Mouse (Mus musculus) adrenal gland, postnatal 4 days (tissue): Measurements from ENCODE around the gene Gm49388. TPM values are rescaled to one million over a fixed set of nuclear protein-coding genes. Genes with fewer than 3 reads are reported as not detected.
"Not testable (repeated sequence)": the region's sequence is repeated elsewhere in the genome, so short reads cannot be mapped to it uniquely, and the experiment has no call there.

Source experiments
- DNase-seq, 2 experiments: peaks; one replicate each; pipeline ENCODE4 v3.0.0; 2021 to 2022; ENCODE audit warnings: low spot score in 2 of 2, mixed read lengths in 2 of 2
- total RNA-seq, 2 experiments: library from RNA; stranded (reverse); gene quantifications; 2 replicates each; pipeline ENCODE4 v1.2.3; 2021

Gm49388 gene
- total RNA-seq, 2 experiments from 2014 or later, result 6.2 to 8.1 TPM

GRCm38 (mm10) chr7:127837473-127837872 lies 52.1 kb downstream of the Gm49388 start:
- DNase-seq, result no peak

- DNase-seq, result not testable (repeated sequence)
Observed at GRCm38 (mm10) chr7:127837878-127838277, 52.5 kb downstream of the Gm49388 start.

GRCm38 (mm10) chr7:127840031-127840430 lies 54.6 kb downstream of the Gm49388 start:
- DNase-seq, result not testable (repeated sequence)

- peak; percentile 14 to 31 for DNase-seq
Observed at GRCm38 (mm10) chr7:127840886-127841285, 55.5 kb downstream of the Gm49388 start.

GRCm38 (mm10) chr7:127841340-127842000 lies 56.1 kb downstream of the Gm49388 start:
- DNase-seq, result peak; percentile 79 to 85

- DNase-seq, result peak in 1 of 2 experiments; percentile 62
Observed at GRCm38 (mm10) chr7:127842001-127842718, 56.8 kb downstream of the Gm49388 start.

- DNase-seq, result no peak
Observed at GRCm38 (mm10) chr7:127849973-127850875, 64.8 kb downstream of the Gm49388 start.

GRCm38 (mm10) chr7:127850906-127851305 lies 65.5 kb downstream of the Gm49388 start:
- DNase-seq, result no peak

Other genes starting within 250 kb of the Gm49388 start
- not detected for gene Tmem265, start 224.2 kb upstream of the Gm49388 start, total RNA-seq
- gene Phkg2, start 212.3 kb upstream of the Gm49388 start, total RNA-seq, result 10 to 100 TPM; 49.3 to 60.9 TPM
- gene Ccdc189, start 197.0 kb upstream of the Gm49388 start, total RNA-seq, result 10 to 100 TPM; 11.9 to 13.5 TPM
- gene Rnf40, start 196.8 kb upstream of the Gm49388 start, total RNA-seq, result 10 to 100 TPM; 85.1 to 89.5 TPM
- 10 to 100 TPM; 29.4 to 31.6 TPM for gene Zfp629, start 169.8 kb upstream of the Gm49388 start, total RNA-seq
- gene Bcl7c, start 76.7 kb upstream of the Gm49388 start, total RNA-seq, result 100 to 1,000 TPM; 129 to 135 TPM
- 1 to 10 TPM; 5.2 to 5.4 TPM for gene Ctf1, start 72.9 kb upstream of the Gm49388 start, total RNA-seq
- not detected for gene Ctf2, start 53.4 kb upstream of the Gm49388 start, total RNA-seq
- 10 to 100 TPM; 24.6 to 26.0 TPM for gene Fbxl19, start 41.1 kb upstream of the Gm49388 start, total RNA-seq
- gene Orai3, start 15.8 kb upstream of the Gm49388 start, total RNA-seq, result 10 to 100 TPM; 26.7 to 28.9 TPM
- 10 to 100 TPM; 63.9 to 64.9 TPM for gene Setd1a, start 8.9 kb upstream of the Gm49388 start, total RNA-seq
- gene Hsd3b7, start 15.0 kb downstream of the Gm49388 start, total RNA-seq, result 10 to 100 TPM; 36.9 to 49.1 TPM
- 100 to 1,000 TPM; 101 to 106 TPM for gene Stx4a, start 38.7 kb downstream of the Gm49388 start, total RNA-seq
- gene Stx1b, start 38.9 kb downstream of the Gm49388 start, total RNA-seq, result 10 to 100 TPM; 11.8 to 12.2 TPM
- gene Zfp646, start 90.6 kb downstream of the Gm49388 start, total RNA-seq, result 10 to 100 TPM; 50.2 to 55.8 TPM
- 10 to 100 TPM; 13.4 to 13.7 TPM for gene Zfp668, start 91.2 kb downstream of the Gm49388 start, total RNA-seq
- gene Prss53, start 105.4 kb downstream of the Gm49388 start, total RNA-seq, result 1 to 10 TPM in 1 of 2 experiments, under 1 TPM in 1; 0.87 to 2.9 TPM
- not detected for gene Gm21974, start 109.8 kb downstream of the Gm49388 start, total RNA-seq
- gene Vkorc1, start 110.0 kb downstream of the Gm49388 start, total RNA-seq, result 10 to 100 TPM; 71.8 to 93.6 TPM
- 100 to 1,000 TPM; 105 to 112 TPM for gene Bckdk, start 118.5 kb downstream of the Gm49388 start, total RNA-seq
- gene Kat8, start 126.9 kb downstream of the Gm49388 start, total RNA-seq, result 10 to 100 TPM; 27.5 to 30.8 TPM
- 10 to 100 TPM in 1 of 2 experiments, 1 to 10 TPM in 1; 1.2 to 13.9 TPM for gene Prss8, start 144.5 kb downstream of the Gm49388 start, total RNA-seq
- gene Prss36, start 161.1 kb downstream of the Gm49388 start, total RNA-seq, result 1 to 10 TPM; 6.4 to 8.1 TPM
- gene Fus, start 181.8 kb downstream of the Gm49388 start, total RNA-seq, result 100 to 1,000 TPM; 555 to 559 TPM
- gene Pycard, start 208.3 kb downstream of the Gm49388 start, total RNA-seq, result 10 to 100 TPM; 14.7 to 15.3 TPM
- gene Trim72, start 218.3 kb downstream of the Gm49388 start, total RNA-seq, result 1 to 10 TPM; 3.4 to 8.6 TPM